Mouse (Mus musculus) heart, postnatal 0 days (tissue): Measurements from ENCODE around the gene Nfia.

ENCODE experiments used
- CTCF ChIP-seq: IDR thresholded peaks from 2 replicates; pipeline ENCODE4 v1.5.1; 2016; ENCODE audit warnings: antibody characterized with exemption, control low read depth, low read depth
- EP300 ChIP-seq: IDR thresholded peaks from 2 replicates; pipeline ENCODE4 v1.6.1; 2016; ENCODE audit warnings: antibody characterized with exemption, low read depth

GRCm38 (mm10) chr4:97914348-97914747, 141.8 kb downstream of the Nfia start:
- TF ChIP-seq CTCF (no peak), EP300 (no peak)
